Mouse (Mus musculus): ENCODE data around the gene Pafah2. TPM values are rescaled to one million over a fixed set of nuclear protein-coding genes. Genes with fewer than 3 reads are reported as not detected.

The Pafah2 gene
- total RNA-seq, 2 experiments from 2014 or later: 6.6 to 8.2 TPM

GRCm38 (mm10) chr4:134425088-134425487 is 29.0 kb downstream of the Pafah2 start:
- no peak for DNase-seq

DNA sequence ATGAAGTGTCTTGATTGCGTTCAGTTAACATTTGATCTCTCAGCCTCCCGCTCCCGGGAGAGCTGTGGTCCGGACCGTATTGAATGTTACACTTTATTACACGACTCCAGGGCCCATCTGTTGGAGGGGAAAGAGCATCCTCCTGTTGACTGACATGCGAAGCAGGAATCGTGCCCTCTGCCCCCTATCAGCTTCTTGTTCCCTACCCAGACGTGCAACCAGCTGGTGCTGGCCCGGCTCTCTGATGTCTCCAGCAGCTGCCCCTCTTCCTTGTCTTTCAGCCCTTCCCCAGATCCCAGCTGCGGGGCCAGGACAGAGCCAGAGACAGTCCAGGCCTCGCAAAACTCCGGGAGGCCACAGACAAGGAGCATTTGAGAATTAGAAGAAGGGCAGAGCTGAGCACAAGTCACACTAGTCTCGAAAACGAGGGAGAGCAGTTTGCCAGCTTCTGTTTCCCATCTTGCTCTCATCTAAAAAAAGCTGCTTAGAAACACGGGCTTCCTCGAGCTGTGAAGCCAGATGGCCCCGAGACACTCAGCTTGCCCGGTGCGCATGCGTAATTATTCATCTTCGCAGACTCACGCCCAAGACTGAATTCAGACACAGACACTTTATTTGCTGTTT is 34.4 kb downstream of the Pafah2 start:
- peak; percentile 86 to 87 for DNase-seq

DNA sequence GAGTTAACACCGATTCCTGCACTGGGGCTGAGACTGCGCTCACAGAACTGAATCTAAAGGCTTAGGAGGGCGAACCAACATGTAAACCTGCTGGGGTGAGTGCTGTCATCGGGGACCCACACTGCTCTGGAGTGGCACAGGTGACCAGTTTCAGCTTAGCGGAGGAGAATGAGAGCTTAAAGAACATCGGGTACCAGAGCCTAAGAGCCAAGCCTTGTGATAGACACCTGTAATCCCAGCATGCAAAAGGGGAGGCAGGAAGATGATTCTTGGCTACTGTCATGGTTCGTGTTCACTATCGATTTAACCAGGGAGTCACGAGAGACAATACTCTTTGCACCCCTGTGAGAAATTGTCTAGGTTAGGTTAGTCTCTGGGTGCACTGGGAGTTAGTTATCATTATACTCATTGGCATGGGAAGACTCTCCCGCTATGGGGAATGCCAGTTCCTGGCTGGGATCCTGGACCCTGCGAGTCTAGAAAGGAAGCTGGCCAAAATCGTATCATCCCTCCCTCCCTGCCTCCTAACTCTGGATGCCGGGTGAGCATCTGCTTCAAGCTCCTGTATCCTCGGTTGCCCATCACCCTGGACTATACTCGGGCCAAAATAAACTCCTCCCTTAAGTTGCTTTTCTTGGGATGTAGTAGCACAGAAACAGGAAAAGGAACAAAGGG is 36.7 kb downstream of the Pafah2 start:
- no peak for DNase-seq

DNA sequence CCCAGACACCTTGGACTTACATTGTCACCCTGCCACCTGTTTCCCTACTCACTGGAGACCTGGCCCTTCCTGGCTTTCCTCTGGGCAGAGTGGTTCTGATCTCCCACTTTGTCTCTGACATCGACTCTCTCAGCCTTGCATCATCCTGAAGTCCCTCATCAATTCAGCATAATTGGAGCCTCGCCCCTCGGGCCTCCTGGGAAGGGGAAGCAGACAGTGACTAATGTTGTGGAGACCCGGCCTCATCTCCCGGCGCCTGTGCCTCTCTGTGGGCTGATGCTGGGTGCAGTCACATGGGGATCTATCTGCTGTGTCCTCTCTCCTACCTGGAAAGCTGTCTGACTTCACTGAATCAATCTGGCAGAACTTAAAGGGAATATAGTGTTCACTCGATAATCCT is 40.1 kb downstream of the Pafah2 start:
- DNase-seq: no peak

DNA sequence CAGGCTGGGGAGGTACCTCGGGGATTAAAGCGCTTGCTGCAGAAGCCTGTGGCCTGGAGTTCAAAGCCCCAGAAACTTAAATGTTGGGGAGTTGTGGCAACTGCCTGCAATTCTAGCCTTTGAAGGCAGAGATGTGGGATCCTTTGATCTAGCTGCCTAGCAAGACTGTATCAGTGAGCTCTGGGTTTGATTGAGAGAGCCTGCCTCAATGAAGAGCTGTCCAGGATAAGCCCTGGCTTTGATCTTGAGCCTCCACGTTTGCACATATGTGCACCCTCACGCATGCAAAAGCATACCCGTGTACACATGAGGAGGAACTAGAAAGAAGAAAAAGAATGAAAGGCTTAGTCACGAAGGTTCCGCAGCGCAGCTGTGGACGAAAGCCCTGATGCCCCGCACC is 40.5 kb downstream of the Pafah2 start:
- DNase-seq: no peak

DNA sequence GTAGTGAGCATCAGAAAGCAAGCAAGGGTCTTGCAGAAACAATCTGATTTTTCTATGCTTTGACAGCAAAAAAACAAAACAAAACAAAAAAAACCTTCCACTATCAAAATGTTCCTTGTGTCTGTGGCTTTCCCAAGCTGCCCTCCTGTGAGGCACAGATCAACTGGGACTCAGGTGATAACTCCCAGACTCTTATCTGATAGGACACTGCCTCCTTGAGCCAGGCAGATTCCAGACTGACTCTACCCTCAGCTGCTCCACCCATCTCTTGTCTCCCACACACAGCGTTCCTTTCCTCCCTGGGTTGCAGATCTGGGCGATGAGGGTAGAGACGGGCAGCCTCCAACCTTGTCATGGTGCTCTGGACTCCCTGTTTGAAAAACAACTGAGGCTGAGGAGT is 43.0 kb downstream of the Pafah2 start:
- no peak for DNase-seq

DNA sequence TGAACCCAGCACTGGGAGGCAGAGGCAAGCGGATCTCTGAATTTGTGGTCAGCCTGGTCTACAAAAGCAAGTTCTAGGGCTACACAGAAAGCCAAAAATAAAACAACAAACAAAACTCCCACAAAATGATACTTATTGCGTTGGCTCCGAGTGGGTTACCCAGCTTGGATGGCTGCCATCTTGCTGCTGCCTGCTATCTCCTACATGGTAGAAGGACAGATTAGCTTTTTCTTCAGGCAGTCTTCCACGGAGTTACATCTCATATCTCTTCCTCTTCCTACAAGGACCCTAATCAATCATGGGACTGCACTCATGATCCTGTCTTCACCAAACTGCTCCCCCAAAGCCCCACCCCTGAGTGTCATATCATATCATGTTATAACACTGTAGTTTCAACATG is 43.8 kb downstream of the Pafah2 start:
- DNase-seq: no peak

DNA sequence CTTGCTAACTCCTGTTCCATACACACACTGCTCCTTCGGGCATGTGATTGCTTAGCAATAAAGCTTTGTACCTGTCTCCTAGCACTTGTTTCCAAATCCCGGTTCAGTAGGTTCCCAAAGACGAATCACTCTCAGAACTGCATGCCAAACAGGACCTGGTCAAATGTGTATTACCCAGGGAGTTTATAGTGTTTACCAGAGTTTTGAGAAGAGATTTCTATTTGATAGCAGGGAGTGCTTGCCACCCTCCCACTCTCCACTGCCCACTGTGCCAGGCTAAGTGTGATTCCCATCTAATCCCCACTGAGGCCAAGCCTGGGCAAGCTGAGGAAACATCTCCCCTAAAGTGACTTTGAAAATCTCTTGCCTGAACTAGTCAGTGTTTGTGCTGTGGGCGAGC is 46.1 kb downstream of the Pafah2 start:
- DNase-seq: no peak

- DNase-seq: no peak
These were observed 47.5 kb downstream of the Pafah2 start for GRCm38 (mm10) chr4:134443589-134443988.

DNA sequence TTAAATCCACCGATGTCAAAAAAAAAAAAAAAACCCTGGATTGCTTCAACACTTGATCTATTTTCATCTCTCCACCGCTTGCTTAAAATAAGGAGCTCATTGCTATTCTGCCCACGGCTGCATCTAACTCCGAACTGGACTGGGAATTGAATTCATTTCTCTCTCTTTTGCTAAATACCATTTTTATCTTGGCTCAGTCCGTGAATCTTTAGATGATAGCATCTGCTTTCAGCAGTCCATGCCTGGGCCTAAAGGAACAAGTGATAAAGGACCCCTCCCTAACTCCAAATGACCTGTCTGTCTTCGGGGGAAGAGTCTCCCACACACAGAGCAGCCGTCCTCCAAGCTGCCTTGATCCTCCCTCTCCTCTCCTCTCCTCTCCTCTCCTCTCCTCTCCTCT is 48.8 kb downstream of the Pafah2 start:
- DNase-seq: no peak

DNA sequence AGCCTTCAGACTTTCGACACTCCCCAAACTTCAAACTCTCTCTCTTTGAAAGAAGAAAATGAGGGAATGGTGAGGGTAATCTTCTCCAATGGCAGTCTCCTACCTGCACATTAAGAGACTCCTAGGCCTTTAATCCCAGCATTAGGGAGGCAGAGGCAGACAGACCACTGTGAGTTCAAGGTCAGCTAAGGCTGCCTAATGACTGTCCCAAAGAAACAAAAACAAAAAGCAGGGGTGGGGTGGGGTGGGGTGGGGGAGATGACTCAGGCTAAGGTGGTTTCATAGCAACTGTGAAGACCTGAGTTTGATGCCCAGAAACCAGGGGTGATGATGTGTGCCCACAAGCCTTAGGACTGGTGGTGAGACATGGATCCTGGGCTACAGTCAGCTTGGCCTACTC is 49.4 kb downstream of the Pafah2 start:
- no peak for DNase-seq

- DNase-seq: no peak
These were observed 51.8 kb downstream of the Pafah2 start for GRCm38 (mm10) chr4:134447966-134448365.

DNA sequence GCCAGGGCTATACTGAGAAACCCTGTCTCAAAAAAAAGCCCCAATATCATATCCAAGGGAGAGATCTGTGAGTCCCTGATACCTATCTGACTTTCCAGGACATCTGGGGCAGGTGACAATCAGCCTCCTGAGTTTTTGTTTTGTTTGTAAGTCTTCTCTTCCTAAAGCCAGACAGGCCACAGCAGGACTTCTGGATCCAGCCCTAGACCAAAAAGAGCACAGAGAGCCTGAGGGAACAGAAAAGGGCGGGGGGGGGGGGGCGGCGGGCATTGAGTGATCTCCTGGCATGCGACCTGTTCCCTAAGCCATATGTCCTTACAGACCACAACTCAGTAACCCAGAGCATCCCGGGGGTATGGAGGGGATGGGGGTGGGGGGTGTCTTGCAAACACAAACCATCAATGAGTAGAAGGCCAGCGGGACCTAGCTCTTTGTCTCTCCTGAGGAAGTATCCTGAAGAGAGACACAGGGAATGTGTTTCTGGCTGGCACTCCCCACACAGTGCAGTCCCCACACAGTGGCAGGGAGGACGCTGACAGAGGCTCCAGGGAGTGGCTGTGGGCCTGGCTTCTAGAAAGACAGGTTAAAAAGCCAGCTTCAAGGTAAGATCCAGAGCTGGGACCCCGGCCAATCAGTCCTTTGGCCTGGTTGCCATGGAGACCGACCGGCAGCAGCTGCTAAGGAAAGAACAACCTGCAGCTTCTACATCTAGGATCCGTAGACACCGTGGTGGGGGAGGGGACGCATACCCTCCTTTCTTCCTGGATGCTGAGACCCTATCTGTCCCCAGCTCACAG is 53.7 kb downstream of the Pafah2 start:
- DNase-seq: no peak

DNA sequence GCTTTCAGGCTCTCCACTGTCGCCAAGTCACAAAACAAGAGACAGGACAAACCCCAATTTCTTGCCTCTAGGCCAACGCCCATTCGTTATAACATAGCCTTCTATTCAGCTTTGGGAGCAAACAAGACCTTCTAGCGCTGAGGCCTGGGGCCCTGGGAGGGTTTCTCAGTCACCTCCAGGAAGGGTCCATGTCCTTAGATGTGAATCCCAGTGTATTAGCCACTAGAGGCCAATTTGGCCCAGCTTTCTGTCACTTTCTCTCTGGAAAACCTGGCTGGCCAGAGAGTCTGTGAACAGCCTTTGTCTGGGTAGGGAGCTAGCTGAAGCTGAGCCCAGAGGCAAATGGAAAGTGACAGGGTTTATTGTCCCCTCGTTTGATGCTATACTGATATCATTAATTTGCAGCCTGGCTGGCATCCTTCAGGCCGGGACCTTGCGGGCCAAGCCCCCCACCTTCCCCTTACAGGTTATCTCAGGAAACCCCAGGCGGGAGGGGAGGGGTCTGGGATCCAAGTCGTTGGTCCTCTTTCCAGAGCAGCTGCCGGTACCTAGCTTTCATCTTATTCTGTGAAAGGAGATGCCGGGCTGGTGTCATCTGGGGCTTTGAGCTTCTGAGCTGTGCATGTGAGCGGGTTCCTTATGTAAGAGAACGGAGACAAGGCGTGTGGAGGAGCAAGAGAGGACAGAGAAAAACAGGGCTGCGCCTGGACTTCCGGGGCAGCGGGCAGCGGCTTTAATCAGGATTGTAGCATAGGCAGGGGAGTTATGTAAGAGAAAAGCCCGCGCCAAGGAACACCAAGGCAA is 54.5 kb downstream of the Pafah2 start:
- peak in 1 of 2 experiments; percentile 51 for DNase-seq

GRCm38 (mm10) chr4:134451484-134451883 is 55.4 kb downstream of the Pafah2 start:
- no peak for DNase-seq

- DNase-seq: no peak
These were observed 57.7 kb downstream of the Pafah2 start for GRCm38 (mm10) chr4:134453619-134454400.

DNA sequence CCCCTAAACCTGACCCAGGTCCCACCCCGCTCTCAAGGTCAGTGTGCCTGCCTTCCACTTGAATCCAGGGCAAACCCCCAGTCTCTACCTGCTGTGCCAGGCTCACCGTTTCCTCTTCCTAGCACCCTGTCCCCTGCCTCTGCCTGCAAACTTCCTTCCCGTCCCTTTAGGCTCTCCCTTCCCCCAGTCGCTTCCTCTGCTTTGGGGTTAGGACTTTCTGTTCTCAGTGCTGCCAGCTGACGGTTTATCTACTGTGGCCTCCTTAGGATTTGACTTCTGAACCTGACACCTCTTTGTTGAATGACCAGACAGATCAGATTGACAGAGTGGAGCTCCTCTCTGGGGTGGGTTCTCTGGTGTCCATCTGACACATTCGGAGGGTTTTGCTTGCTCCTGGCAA is 59.2 kb downstream of the Pafah2 start:
- no peak for DNase-seq

GRCm38 (mm10) chr4:134457130-134457825 is 61.2 kb downstream of the Pafah2 start:
- DNase-seq: no peak

DNA sequence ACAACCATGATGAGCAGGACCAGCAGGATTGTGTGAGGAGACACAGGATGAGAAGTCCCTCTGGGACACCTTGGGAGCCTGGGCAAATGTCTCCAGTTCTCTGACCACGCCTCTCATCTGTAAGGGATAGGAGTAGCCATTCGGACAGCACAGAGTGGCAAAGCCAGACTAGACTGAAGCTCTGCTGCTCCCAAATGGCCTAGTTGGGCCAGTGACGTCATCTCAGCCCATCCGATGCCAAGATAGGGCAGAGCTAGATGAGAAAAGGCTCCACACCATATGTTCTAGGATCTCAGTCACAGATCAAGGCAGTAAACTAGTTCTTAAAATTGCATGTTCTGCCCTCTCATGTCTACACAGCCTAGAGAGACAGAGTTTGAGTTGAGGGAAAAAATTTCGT is 62.7 kb downstream of the Pafah2 start:
- no peak for DNase-seq

- no peak for DNase-seq
These were observed 64.2 kb downstream of the Pafah2 start for GRCm38 (mm10) chr4:134460277-134460676.

DNA sequence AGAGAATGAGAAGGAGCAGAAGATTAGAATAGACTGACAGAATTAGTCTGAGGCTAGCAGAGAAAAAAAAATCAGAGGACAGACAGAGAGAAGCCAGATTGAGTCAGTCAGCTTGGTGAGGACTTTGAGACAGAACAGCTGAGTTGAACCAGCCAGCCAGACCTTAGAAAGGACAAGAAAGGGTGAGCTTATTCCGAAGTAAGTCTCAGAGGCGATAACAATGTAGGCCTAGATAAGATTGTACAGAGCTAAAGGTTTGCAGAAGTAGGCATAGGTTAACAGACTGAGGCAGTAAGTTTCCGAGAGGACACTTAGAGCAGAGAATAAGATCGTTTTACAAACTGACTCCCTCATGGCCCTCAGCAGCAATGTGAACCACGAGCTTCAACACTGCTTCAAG is 65.1 kb downstream of the Pafah2 start:
- no peak for DNase-seq
